ENCODE assay signal across 12 mouse cellular contexts in genomic region chr8:100101957-100102356, GRCm38 (mm10).
"Had no signal": no experiment of that assay in that cellular context is flagged by ENCODE, and none has a peak within 500 bp of the region (broad histone marks: within the 10 kb centered on the region; RNA-seq: fewer than 3 reads in every experiment).

No protein-coding gene starts in this region.

- H3K9me3 ChIP-seq: limb, embryonic 13.5 days; midbrain, embryonic 15.5 days; neural tube, embryonic 12.5 days had no signal

- H3K36me3 ChIP-seq: limb, embryonic 13.5 days; midbrain, embryonic 15.5 days; neural tube, embryonic 12.5 days had no signal

- H3K27ac ChIP-seq: limb, embryonic 13.5 days; liver, embryonic 14.5 days; midbrain, embryonic 15.5 days; neural tube, embryonic 12.5 days; stomach, postnatal 0 days had no signal

- H3K4me3 ChIP-seq: limb, embryonic 13.5 days; midbrain, embryonic 15.5 days; neural tube, embryonic 12.5 days had no signal

- ATAC-seq: midbrain, embryonic 15.5 days had no signal

- H3K4me2 ChIP-seq: limb, embryonic 13.5 days; midbrain, embryonic 15.5 days; neural tube, embryonic 12.5 days had no signal

- H3K9ac ChIP-seq: limb, embryonic 13.5 days; liver, embryonic 14.5 days; midbrain, embryonic 15.5 days; neural tube, embryonic 12.5 days had no signal

- H3K27me3 ChIP-seq: limb, embryonic 13.5 days; midbrain, embryonic 15.5 days; neural tube, embryonic 12.5 days had no signal

- DNase-seq: kidney, adult 2 months; kidney, postnatal 36 days; left cerebral cortex, postnatal 4 days; lung, adult 18-20 months; lung, postnatal 36 days; thymus, adult 18-20 months; thymus, postnatal 14 days had no signal

- H3K4me1 ChIP-seq: limb, embryonic 13.5 days; midbrain, embryonic 15.5 days had no signal
